Mouse (Mus musculus) G1E (cell line): ENCODE measurements at regions not wholly inside any gene's neighbourhood (a gene's known extent, or its start where the extent isn't known, plus 50 kb on each side); places are given as distances from the start of the nearest gene placed in this dataset.

ENCODE experiments used
- CTCF ChIP-seq: IDR thresholded peaks from 2 replicates; pipeline ENCODE4 v1.5.1; 2012; ENCODE audit warnings: low read depth, low read length, inconsistent platforms, mixed read lengths
- GATA1 ChIP-seq: IDR thresholded peaks from 2 replicates; pipeline ENCODE4 v1.6.1; 2012; ENCODE audit warnings: borderline replicate concordance, low read length, inconsistent platforms, mixed read lengths
- GATA2 ChIP-seq: IDR thresholded peaks from 2 replicates; pipeline ENCODE4 v1.6.1; 2012; ENCODE audit warnings: low read depth, low read length, inconsistent platforms, borderline replicate concordance
- POLR2AphosphoS5 ChIP-seq: IDR thresholded peaks from 2 replicates; pipeline ENCODE4 v1.6.1; 2012; ENCODE audit warnings: low read depth, low read length, inconsistent platforms; ENCODE audit not compliant: insufficient replicate concordance

DNA sequence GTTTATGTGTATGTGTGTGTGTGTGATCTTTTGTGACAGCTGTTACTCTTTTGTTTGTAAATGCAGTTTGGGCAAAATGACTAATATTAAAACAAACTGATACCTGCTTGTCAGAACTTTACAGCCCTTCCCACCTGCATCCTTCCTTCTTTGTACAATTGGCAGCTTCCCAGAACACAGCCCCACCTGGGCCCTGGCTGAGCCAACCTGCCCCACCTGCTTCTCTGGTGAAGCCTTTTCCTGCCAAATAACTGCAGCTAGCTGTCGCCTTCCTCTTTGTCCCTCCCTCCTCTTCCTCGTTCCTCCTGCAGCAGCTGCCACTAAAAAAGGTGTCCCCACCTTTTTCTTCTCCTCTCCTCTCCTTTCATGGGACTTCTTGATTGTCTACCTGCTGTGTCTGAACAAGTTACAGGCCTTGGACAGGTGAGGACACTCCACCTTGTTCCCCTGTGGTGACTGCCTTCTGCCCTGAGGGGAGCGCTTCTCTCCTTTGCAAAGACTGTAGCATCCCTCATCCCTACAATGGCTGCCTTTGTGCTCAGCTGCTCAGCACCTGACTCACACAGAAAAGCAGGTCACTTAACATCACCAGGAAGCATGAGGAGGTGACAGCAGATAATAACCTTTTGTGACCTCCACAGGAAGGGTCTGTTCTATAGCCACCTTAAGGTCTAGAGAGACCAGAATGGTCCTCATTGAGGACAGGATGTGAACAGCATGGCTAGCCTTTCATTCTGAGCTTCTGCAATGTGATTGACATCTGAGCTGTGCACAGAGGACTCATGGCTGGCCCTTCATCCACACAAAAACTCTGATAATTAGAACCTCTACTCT is 295.2 kb downstream of the Epha4 start:
- TF ChIP-seq CTCF, result no peak
- TF ChIP-seq GATA2, result no peak
- no peak for TF ChIP-seq GATA1
- no peak for TF ChIP-seq POLR2AphosphoS5
